ENCODE assay signal across 8 mouse cellular contexts in the genomic region with DNA sequence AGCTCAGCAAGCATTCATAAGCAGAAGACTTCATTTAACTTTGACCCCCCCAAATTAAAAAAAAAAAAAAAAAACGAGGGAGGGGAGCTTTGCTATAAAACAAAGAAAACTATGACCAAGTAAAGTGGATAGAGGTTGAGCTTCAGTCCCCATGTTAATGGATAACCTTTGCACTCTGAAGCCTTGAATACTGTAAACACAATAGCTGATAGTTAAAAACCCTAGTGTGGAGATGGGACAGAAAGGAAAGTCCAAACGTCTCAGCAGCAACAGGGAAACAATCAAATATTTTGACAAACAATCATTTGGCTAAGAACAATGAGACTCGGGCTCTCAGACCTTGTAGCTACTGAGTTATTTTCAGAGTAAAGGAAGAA. TPM values are rescaled to one million over a fixed set of nuclear protein-coding genes. Genes with fewer than 3 reads are reported as not detected.
DNase-seq lines count a peak whose midpoint lies in the region; ATAC-seq and TF ChIP-seq lines count a peak whose summit lies in the region.

No protein-coding gene starts in this region.

- 0% methylated on average over 3 of the region's 3 CpGs for WGBS in liver, adult 2 months
- WGBS in embryonic facial prominence, embryonic 14.5 days = 0% methylated on average over 3 of the region's 3 CpGs
- 2% methylated on average over 3 of the region's 3 CpGs for WGBS in intestine, embryonic 15.5 days
- WGBS in neural tube, embryonic 12.5 days = 2% methylated on average over 3 of the region's 3 CpGs

- no peaks in the 10 kb centered on the region for H3K27me3 ChIP-seq in liver, adult 2 months (ENCODE audit: control insufficient read depth, insufficient read depth, low read length)
- no peaks in the 10 kb centered on the region for H3K27me3 ChIP-seq in embryonic facial prominence, embryonic 14.5 days (replicated peaks; ENCODE audit: control insufficient read depth, insufficient read depth, low read length)
- H3K27me3 ChIP-seq in intestine, embryonic 15.5 days (replicated peaks) = no peaks in the 10 kb centered on the region
- peaks cover 5% of the 10 kb centered on the region; the same call in 1 of the 2 replicates for H3K27me3 ChIP-seq in neural tube, embryonic 12.5 days (replicated peaks)

- peak overlapping the region; percentile 36; the same call in 1 of the 2 replicates for H3K4me3 ChIP-seq in liver, adult 2 months (ENCODE audit: insufficient read depth, low read depth, low read length)
- peak overlapping the region; percentile 89 for H3K4me3 ChIP-seq in embryonic facial prominence, embryonic 14.5 days (ENCODE audit: low read depth, low read length)
- H3K4me3 ChIP-seq in intestine, embryonic 15.5 days (replicated peaks) = peak overlapping the region; percentile 46
- peak overlapping the region; percentile 33 for H3K4me3 ChIP-seq in neural tube, embryonic 12.5 days

- TF ChIP-seq CTCF in liver, adult 2 months (IDR thresholded peaks at IDR 0.05; ENCODE audit: low read depth, low read length) = no peak

- peak overlapping the region; percentile 92 for H3K27ac ChIP-seq in liver, adult 2 months (replicated peaks; ENCODE audit: insufficient read depth, low read depth, low read length)
- peak overlapping the region; percentile 87 for H3K27ac ChIP-seq in embryonic facial prominence, embryonic 14.5 days (replicated peaks; ENCODE audit: low read depth, low read length)
- H3K27ac ChIP-seq in intestine, embryonic 15.5 days = peak overlapping the region; percentile 91
- H3K27ac ChIP-seq in neural tube, embryonic 12.5 days = no peak overlapping the region

- no peak for TF ChIP-seq POLR2A in liver, adult 2 months (IDR thresholded peaks at IDR 0.05; ENCODE audit: extremely low read depth, insufficient read depth, low read length)

- H3K9me3 ChIP-seq in embryonic facial prominence, embryonic 14.5 days (ENCODE audit: control insufficient read depth, low read length) = no peaks in the 10 kb centered on the region
- no peaks in the 10 kb centered on the region for H3K9me3 ChIP-seq in intestine, embryonic 15.5 days
- no peaks in the 10 kb centered on the region for H3K9me3 ChIP-seq in neural tube, embryonic 12.5 days

- peaks cover 12% of the 10 kb centered on the region for H3K4me1 ChIP-seq in liver, adult 2 months (ENCODE audit: control insufficient read depth, insufficient read depth, low read length)
- H3K4me1 ChIP-seq in embryonic facial prominence, embryonic 14.5 days (ENCODE audit: control insufficient read depth, insufficient read depth, low read length) = peaks cover 21% of the 10 kb centered on the region
- H3K4me1 ChIP-seq in intestine, embryonic 15.5 days (replicated peaks) = peaks cover 16% of the 10 kb centered on the region
- H3K4me1 ChIP-seq in neural tube, embryonic 12.5 days = peaks cover 38% of the 10 kb centered on the region

- DNase-seq in liver, adult 2 months (ENCODE audit: extremely low read depth, low read depth, low spot score) = peak; percentile 91
- DNase-seq in liver = no peak
- DNase-seq in embryonic facial prominence, embryonic 14.5 days (ENCODE audit: low spot score) = no peak
- no peak for DNase-seq in urinary bladder, postnatal 10 days (ENCODE audit: low spot score)
- DNase-seq in right cerebral cortex, postnatal 14 days = no peak
- no peak for DNase-seq in MN1 (ENCODE audit: low spot score)

- peak overlapping the region; percentile 73 for H3K9ac ChIP-seq in liver, adult 2 months (ENCODE audit: low read depth, low read length)
- peak overlapping the region; percentile 67 for H3K9ac ChIP-seq in embryonic facial prominence, embryonic 14.5 days (ENCODE audit: low read depth, low read length)
- peak overlapping the region; percentile 55 for H3K9ac ChIP-seq in intestine, embryonic 15.5 days
- peak overlapping the region; percentile 19 for H3K9ac ChIP-seq in neural tube, embryonic 12.5 days

- H3K4me2 ChIP-seq in embryonic facial prominence, embryonic 14.5 days (ENCODE audit: low read depth, low read length) = peak overlapping the region; percentile 70
- peak overlapping the region; percentile 70 for H3K4me2 ChIP-seq in intestine, embryonic 15.5 days (replicated peaks)
- peak overlapping the region; percentile 75 for H3K4me2 ChIP-seq in neural tube, embryonic 12.5 days (replicated peaks)

- no peaks in the 10 kb centered on the region for H3K36me3 ChIP-seq in liver, adult 2 months (ENCODE audit: control insufficient read depth, insufficient read depth, low read length)
- no peaks in the 10 kb centered on the region for H3K36me3 ChIP-seq in embryonic facial prominence, embryonic 14.5 days (ENCODE audit: control insufficient read depth, insufficient read depth, low read length)
- H3K36me3 ChIP-seq in intestine, embryonic 15.5 days = no peaks in the 10 kb centered on the region
- H3K36me3 ChIP-seq in neural tube, embryonic 12.5 days = no peaks in the 10 kb centered on the region

- no peak for ATAC-seq in embryonic facial prominence, embryonic 14.5 days (ENCODE audit: low read depth)
- no peak for ATAC-seq in intestine, embryonic 15.5 days
- no peak for ATAC-seq in neural tube, embryonic 12.5 days (ENCODE audit: low FRiP score, low read depth)

- peaks cover 15% of the 10 kb centered on the region; the same call in 1 of the 2 replicates for H3K79me2 ChIP-seq in liver, adult 2 months (ENCODE audit: control insufficient read depth, insufficient read depth, low read length)

RNA-seq across cellular contexts. Expression of gene Zfp217, which starts 15.2 kb away (rescaled TPM):
- 4.2 and 5.6 TPM in 2 replicates for total RNA-seq in liver, adult 2 months (2014; rRNA removed)
- 2.4 and 2.9 TPM in 2 replicates for polyA plus RNA-seq in liver, adult 2 months (2012; rRNA removed)
- 3.6 and 3.9 TPM in 2 replicates for polyA plus RNA-seq in embryonic facial prominence, embryonic 14.5 days (2014; fragmentation: Nextera tagmentation; extraction: Ambion mirVana)
- 3.3 and 3.7 TPM in 2 replicates for polyA plus RNA-seq in intestine, embryonic 15.5 days (2015; fragmentation: Nextera tagmentation; extraction: Ambion mirVana)
- polyA plus RNA-seq in neural tube, embryonic 12.5 days (2016; fragmentation: Nextera tagmentation; extraction: Ambion mirVana) = 2.3 and 2.5 TPM in 2 replicates

Comparison
In these comparisons a context has a peak if more than half of its experiments do, and no peak if none do; other contexts are left out.
1. H3K4me3 ChIP-seq: peak in every context shown above with its lines; median percentile 89 in embryonic facial prominence, embryonic 14.5 days; 46 in intestine, embryonic 15.5 days; 36 in liver, adult 2 months; 33 in neural tube, embryonic 12.5 days.
2. H3K9ac ChIP-seq: peak in every context shown above with its lines; median percentile 73 in liver, adult 2 months; 67 in embryonic facial prominence, embryonic 14.5 days; 55 in intestine, embryonic 15.5 days; 19 in neural tube, embryonic 12.5 days.